Mouse (Mus musculus): ENCODE results near the gene Ppcdc. TPM values are rescaled to one million over a fixed set of nuclear protein-coding genes. Genes with fewer than 3 reads are reported as not detected.
A peak's percentile ranks its signal among the peaks of the same experiment; 100 is the strongest.
"Not testable (repeated sequence)": the region's sequence is repeated elsewhere in the genome, so short reads cannot be mapped to it uniquely, and the experiment has no call there.

The Ppcdc gene
- polyA plus RNA-seq, 1 experiment from 2014 or later = 13.8 TPM

DNA sequence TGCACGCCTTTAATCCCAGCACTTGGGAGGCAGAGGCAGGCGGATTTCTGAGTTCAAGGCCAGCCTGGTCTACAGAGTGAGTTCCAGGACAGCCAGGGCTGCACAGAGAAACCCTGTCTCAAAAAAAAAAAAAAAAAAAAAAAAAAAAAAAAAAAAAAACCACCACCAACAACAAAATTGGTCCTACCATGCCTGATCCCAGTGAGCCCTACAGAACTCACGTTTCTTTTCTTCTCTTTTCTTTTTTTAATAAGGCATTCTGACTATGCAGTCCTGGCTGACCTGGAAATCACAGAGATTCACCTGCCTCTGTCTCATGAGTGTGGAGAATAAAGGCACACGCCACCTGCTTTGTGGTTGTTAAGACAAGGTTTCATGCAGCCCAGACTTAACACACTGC, 12.8 kb downstream of the Ppcdc start:
- not testable (repeated sequence) for H3K36me3 ChIP-seq; H3K27me3 ChIP-seq (replicated peaks); H3K9ac ChIP-seq; H3K4me2 ChIP-seq; ATAC-seq; H3K9me3 ChIP-seq (replicated peaks); H3K4me3 ChIP-seq; H3K27ac ChIP-seq
- 0 out of 2 replicates have a peak, but pooled peaks cover 17% of the 10 kb centered on the region for H3K4me1 ChIP-seq
- 71% methylated on average over 4 of the region's 4 CpGs for WGBS (ENCODE audit: insufficient replicate concordance)

DNA sequence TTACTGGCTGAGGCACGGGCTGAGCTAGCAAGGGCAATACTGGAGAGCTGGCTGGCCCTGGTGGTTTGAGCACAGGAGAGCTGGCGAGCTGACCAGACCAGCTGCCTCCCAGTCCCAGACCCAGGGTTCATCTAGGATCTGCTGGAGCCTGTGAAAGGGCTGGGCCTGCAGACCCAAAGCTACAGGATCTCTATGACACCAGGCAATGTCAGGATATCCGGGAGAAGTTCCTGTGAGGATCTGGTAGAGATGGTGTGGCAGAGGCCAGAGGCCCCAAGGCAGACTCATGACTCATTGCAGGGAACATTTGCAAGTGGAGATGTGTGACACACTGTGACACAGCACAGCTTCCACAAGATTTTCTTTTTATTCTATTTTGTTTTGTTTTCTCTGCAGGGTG, 14.8 kb downstream of the Ppcdc start:
- Histone ChIP-seq H3K9ac (no peak overlapping the region), H3K9me3 (replicated peaks) (no peaks in the 10 kb centered on the region), H3K27ac (peak overlapping the region; percentile 57), H3K27me3 (replicated peaks) (no peaks in the 10 kb centered on the region), H3K4me1 (peaks cover 26% of the 10 kb centered on the region), H3K4me2 (no peak overlapping the region), H3K36me3 (no peaks in the 10 kb centered on the region), H3K4me3 (no peak overlapping the region)
- 39% methylated on average over 3 of the region's 3 CpGs for WGBS (ENCODE audit: insufficient replicate concordance)
- ATAC-seq = no peak

- peaks cover 34% of the 10 kb centered on the region for H3K4me1 ChIP-seq
- no peak overlapping the region for H3K27ac ChIP-seq
- no peaks in the 10 kb centered on the region for H3K36me3 ChIP-seq
- no peaks in the 10 kb centered on the region for H3K9me3 ChIP-seq (replicated peaks)
- 50% methylated on average over 6 of the region's 6 CpGs for WGBS (ENCODE audit: insufficient replicate concordance)
- H3K4me3 ChIP-seq = no peak overlapping the region
- no peaks in the 10 kb centered on the region for H3K27me3 ChIP-seq (replicated peaks)
- no peak overlapping the region for H3K4me2 ChIP-seq
- no peak for ATAC-seq
- H3K9ac ChIP-seq = no peak overlapping the region
Observed at GRCm38 (mm10) chr9:57424066-57424465, 15.9 kb downstream of the Ppcdc start.

DNA sequence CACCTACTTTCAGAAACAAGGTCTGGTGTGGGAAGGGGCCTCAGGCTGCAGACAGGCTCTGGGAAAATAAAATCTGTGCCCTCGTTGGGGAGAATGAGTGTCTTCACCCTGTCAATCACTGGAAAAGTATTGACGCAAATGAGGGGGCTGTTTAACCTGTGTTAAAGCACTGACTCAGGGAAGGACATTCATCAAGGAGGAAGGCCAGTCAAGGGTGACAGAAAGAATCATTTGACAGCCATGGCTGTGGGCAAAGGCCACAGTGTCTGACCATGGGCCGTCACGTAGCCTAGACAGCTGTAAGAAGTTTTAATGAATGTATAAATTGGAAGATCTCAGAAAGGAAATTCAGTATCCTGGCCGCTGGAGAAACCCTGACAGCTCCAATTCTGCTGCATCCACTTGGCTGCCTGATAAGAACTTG, 18.2 kb downstream of the Ppcdc start:
- Histone ChIP-seq H3K4me1 (peaks cover 27% of the 10 kb centered on the region), H3K9ac (no peak overlapping the region), H3K27ac (peak overlapping the region; percentile 81), H3K9me3 (replicated peaks) (no peaks in the 10 kb centered on the region), H3K4me2 (no peak overlapping the region), H3K27me3 (replicated peaks) (no peaks in the 10 kb centered on the region), H3K36me3 (no peaks in the 10 kb centered on the region), H3K4me3 (no peak overlapping the region)
- no peak for ATAC-seq
- WGBS (ENCODE audit: insufficient replicate concordance) = 41% methylated on average over 5 of the region's 5 CpGs

DNA sequence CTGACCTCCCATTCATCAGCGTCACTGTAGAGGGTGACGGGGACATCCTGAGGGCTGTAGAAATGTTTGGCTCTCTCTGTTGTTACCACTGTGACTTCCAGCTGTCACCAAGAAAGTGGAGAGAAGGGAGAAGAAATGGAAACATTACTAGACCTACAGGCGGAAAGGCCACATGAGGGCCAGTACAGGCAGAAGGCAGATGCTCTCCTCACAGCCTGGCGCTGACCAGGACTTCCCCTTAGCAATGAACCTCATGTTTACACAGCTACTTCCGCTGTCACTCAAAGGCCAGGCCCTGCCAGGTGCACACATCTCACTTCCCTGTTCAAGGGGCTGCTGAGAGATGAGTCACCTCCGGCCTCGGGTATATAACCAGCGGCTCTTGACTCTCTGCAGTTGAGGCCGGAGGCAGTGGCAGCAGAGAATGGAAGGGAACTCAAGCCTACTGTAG, 18.8 kb downstream of the Ppcdc start:
- Histone ChIP-seq H3K36me3 (no peaks in the 10 kb centered on the region), H3K4me1 (peaks cover 27% of the 10 kb centered on the region), H3K27me3 (replicated peaks) (no peaks in the 10 kb centered on the region), H3K27ac (peak overlapping the region; percentile 81), H3K4me3 (no peak overlapping the region), H3K4me2 (0 out of 2 replicates have a peak overlapping the region, but pooled peaks have one; percentile 15), H3K9ac (no peak overlapping the region), H3K9me3 (replicated peaks) (no peaks in the 10 kb centered on the region)
- ATAC-seq = peak; percentile 65
- 25% methylated on average over 9 of the region's 9 CpGs for WGBS (ENCODE audit: insufficient replicate concordance)

DNA sequence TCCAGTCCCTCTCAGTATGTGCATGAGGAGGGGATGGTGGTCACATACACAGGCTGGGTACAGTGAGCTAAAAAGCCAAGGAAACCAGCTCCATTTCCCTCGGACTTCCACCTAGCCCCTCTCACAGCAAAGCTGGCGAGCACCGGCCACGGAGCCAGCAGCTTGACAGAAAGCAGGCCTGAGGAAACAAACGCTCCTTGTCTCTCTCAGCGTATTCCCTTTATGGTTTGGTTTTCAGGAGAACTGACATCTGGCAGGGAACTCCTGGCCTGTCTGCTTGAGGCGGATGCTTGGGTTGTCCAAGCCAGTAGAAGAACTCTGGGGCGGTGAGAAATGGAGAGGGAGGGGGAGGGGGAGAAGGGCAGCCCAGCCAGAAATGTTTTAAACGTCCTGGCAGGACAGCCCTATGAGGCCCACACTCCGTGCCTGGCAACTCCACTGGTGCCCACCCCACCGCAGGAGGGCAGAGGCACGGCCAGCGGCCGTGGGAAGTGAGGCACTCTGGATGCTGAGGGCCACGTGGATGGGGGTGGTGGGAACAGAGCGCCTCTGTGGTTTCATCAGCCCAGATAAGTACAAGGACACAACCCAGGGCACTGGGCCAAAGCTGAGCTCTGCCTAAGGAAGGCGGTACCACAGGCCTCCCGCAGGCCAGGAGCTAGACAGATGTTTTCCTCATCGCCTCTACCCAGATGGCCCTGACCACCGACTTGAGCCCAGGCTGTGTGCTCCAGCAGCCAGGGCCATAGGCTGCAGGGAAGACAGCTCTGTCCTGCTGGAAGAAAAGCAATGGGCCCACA, 19.4 kb downstream of the Ppcdc start:
- Histone ChIP-seq H3K9ac (no peak overlapping the region), H3K9me3 (replicated peaks) (no peaks in the 10 kb centered on the region), H3K36me3 (no peaks in the 10 kb centered on the region), H3K27me3 (replicated peaks) (no peaks in the 10 kb centered on the region), H3K4me1 (peaks cover 27% of the 10 kb centered on the region), H3K4me3 (no peak overlapping the region), H3K4me2 (0 out of 2 replicates have a peak overlapping the region, but pooled peaks have one; percentile 15), H3K27ac (peak overlapping the region; percentile 81)
- ATAC-seq = peak; percentile 67
- 28% methylated on average over 20 of the region's 20 CpGs for WGBS (ENCODE audit: insufficient replicate concordance)

DNA sequence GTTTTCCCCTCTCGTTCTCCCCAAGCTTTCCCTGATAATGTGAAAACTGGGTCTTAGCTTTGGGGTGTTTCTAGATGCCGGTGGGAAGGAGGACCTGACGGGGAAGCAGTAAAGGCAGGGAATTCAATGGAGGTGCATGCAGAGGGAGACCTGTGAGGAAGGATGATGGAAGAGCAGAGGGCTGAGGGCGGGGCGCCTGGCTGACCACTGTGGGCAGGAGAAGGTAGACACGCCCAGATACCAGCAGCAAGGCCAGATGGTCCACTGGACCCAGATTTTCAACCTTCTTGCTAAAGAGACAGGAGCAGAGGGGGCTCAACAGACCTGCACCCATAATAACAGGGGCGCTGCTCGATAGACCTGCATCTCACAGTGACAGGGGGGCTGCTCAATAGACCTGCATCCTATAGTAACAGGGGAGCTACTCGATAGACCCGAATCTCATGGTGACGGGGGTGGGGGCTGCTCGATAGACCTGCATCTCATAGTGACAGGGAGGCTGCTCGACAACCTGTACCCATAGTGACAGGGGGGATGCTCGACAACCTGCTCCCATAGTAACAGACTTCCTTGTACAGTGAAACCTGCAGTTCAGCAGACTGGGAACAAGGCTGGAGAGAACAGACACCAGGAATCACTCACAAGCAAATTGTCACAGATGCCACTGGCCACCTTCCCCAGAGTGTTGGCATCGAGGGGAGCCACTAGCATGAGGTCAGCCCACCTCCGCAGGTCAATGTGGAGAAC, 20.2 kb downstream of the Ppcdc start:
- no peak for ATAC-seq
- Histone ChIP-seq H3K9ac (no peak overlapping the region), H3K4me1 (peaks cover 27% of the 10 kb centered on the region), H3K27ac (peak overlapping the region; percentile 81), H3K9me3 (replicated peaks) (no peaks in the 10 kb centered on the region), H3K4me3 (no peak overlapping the region), H3K4me2 (no peak overlapping the region), H3K27me3 (replicated peaks) (no peaks in the 10 kb centered on the region), H3K36me3 (peaks cover 5% of the 10 kb centered on the region; the same call in 1 of the 2 replicates)
- WGBS (ENCODE audit: insufficient replicate concordance) = 73% methylated on average over 16 of the region's 16 CpGs

- peaks cover 17% of the 10 kb centered on the region; the same call in 1 of the 2 replicates for H3K36me3 ChIP-seq
- no peak for ATAC-seq
- no peak overlapping the region for H3K27ac ChIP-seq
- peaks cover 27% of the 10 kb centered on the region for H3K4me1 ChIP-seq
- no peaks in the 10 kb centered on the region for H3K9me3 ChIP-seq (replicated peaks)
- no peaks in the 10 kb centered on the region for H3K27me3 ChIP-seq (replicated peaks)
- 49% methylated on average over 8 of the region's 8 CpGs for WGBS (ENCODE audit: insufficient replicate concordance)
- no peak overlapping the region for H3K4me3 ChIP-seq
- H3K4me2 ChIP-seq = no peak overlapping the region
- H3K9ac ChIP-seq = no peak overlapping the region
Observed at GRCm38 (mm10) chr9:57417341-57417740, 22.6 kb downstream of the Ppcdc start.

DNA sequence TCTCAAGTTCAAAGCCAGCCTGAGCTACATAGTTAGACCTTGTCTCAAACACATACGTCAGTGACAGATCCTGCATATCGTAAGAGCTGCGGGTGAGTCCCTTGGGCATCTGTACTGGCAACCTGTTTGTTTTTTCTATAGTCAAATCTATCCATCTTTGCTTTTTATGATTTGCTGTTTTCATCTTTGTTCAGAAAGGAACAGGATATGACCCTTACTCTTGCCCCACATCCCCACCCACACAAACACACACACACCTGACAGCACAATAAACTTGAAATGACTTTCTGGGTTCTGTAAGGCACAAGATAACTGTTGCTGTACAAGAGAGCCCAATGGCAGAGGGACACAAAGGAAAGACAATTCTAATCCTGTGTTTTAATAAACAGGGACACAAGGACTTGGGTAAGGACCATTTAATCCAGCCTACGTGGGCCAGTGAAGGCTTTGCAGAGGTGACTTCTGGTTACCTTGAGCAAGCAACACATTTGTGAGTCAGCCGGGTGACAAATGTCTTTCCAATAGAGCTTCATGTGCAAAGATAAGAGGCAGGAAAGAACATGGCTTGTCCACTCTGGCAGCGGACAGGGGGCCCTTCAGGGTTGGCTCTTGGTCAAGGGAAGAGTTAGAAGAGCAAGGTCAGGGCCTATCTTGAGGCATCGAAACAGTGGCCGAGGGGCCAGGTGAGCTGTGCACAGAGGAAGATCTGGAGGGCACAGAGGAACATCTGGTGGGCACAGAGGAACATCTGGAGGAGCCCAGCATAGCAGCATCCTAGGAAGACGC, 32.6 kb downstream of the Ppcdc start:
- WGBS (ENCODE audit: insufficient replicate concordance) = 75% methylated on average over 9 of the region's 9 CpGs
- no peaks in the 10 kb centered on the region for H3K36me3 ChIP-seq
- no peak for ATAC-seq

DNA sequence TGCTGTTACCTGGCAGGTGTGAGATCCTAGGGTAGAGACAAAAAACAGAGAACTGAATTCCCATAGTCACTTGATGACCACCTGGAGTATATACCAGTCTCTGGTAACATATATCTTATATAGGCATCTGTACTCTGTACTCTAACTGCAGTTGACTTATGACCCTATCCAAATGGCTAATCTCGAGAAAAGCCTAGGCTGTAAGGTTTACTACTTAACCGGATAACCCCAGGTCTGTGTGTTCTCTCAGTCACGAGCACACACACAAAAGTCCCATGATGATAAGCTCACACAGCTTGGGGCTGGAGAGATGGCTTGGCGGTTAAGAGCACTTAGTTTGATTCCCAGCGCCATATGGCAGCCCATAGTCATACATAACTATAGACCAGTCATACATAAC, 33.5 kb downstream of the Ppcdc start:
- no peak overlapping the region for H3K9ac ChIP-seq
- no peaks in the 10 kb centered on the region for H3K27me3 ChIP-seq (replicated peaks)
- H3K36me3 ChIP-seq = no peaks in the 10 kb centered on the region
- 71% methylated on average over 5 of the region's 5 CpGs for WGBS (ENCODE audit: insufficient replicate concordance)
- H3K9me3 ChIP-seq (replicated peaks) = no peaks in the 10 kb centered on the region
- H3K4me2 ChIP-seq = no peak overlapping the region
- H3K4me1 ChIP-seq = no peaks in the 10 kb centered on the region
- no peak for ATAC-seq
- no peak overlapping the region for H3K4me3 ChIP-seq
- H3K27ac ChIP-seq = no peak overlapping the region

More for the DNA sequence above, 32.6 kb downstream of the Ppcdc start:
- no peaks in the 10 kb centered on the region for H3K4me1 ChIP-seq
- no peak overlapping the region for H3K4me2 ChIP-seq
- no peak overlapping the region for H3K4me3 ChIP-seq
- H3K27me3 ChIP-seq (replicated peaks) = no peaks in the 10 kb centered on the region
- no peaks in the 10 kb centered on the region for H3K9me3 ChIP-seq (replicated peaks)
- no peak overlapping the region for H3K9ac ChIP-seq
- no peak overlapping the region for H3K27ac ChIP-seq

DNA sequence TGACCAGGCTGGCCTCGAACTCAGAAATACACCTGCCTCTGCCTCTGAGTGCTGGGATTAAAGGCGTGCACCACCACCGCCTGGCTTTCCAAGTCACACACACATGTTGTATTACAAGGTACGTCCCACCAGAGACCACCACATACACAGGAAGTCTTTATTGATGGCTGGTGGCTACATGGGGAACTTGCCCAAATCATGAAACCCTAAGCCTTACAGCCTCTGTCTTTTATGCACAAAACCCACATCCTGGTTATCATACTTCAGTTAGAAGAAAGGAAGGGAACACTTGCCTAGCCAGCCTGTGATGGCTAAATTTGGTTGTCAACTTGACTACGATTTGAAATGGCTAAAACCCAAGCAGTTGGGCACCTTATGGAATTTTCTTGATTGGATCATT, 35.9 kb downstream of the Ppcdc start:
- ATAC-seq = no peak
- Histone ChIP-seq H3K27ac (no peak overlapping the region), H3K9me3 (replicated peaks) (peaks cover 10% of the 10 kb centered on the region; the same call in 1 of the 2 replicates), H3K4me3 (no peak overlapping the region), H3K36me3 (no peaks in the 10 kb centered on the region), H3K4me1 (no peaks in the 10 kb centered on the region), H3K9ac (no peak overlapping the region), H3K27me3 (replicated peaks) (no peaks in the 10 kb centered on the region), H3K4me2 (no peak overlapping the region)
- WGBS (ENCODE audit: insufficient replicate concordance) = 46% methylated on average over 5 of the region's 5 CpGs

Data from liver, embryonic 12.5 days (tissue).